Mouse (Mus musculus): ENCODE data around the gene Plbd1. TPM values are rescaled to one million over a fixed set of nuclear protein-coding genes. Genes with fewer than 3 reads are reported as not detected.
A peak's percentile ranks its signal among the peaks of the same experiment; 100 is the strongest.

Plbd1 gene
- polyA plus RNA-seq, 1 experiment from 2014 or later = 6.0 TPM

- no peak overlapping the region for H3K27ac ChIP-seq (ENCODE audit: poor library complexity, severe bottlenecking)
- no peak for ATAC-seq (ENCODE audit: insufficient number of reproducible peaks, low FRiP score)
- peaks cover 11% of the 10 kb centered on the region for H3K4me1 ChIP-seq (replicated peaks)
- no peaks in the 10 kb centered on the region for H3K9me3 ChIP-seq (replicated peaks)
- no peak overlapping the region for H3K4me2 ChIP-seq
- H3K27me3 ChIP-seq (replicated peaks) = 0 out of 2 replicates have a peak, but pooled peaks cover 5% of the 10 kb centered on the region
- H3K4me3 ChIP-seq = no peak overlapping the region
- WGBS = 85% methylated on average over 8 of the region's 8 CpGs
- H3K9ac ChIP-seq = no peak overlapping the region
- no peaks in the 10 kb centered on the region for H3K36me3 ChIP-seq
These were observed 11.1 kb downstream of the Plbd1 start for GRCm38 (mm10) chr6:136650664-136651063.

GRCm38 (mm10) chr6:136647455-136647861 is 14.3 kb downstream of the Plbd1 start:
- no peaks in the 10 kb centered on the region for H3K36me3 ChIP-seq
- H3K9ac ChIP-seq = no peak overlapping the region
- H3K27me3 ChIP-seq (replicated peaks) = no peaks in the 10 kb centered on the region
- peaks cover 9% of the 10 kb centered on the region; the same call in 1 of the 2 replicates for H3K9me3 ChIP-seq (replicated peaks)
- no peak overlapping the region for H3K27ac ChIP-seq (ENCODE audit: poor library complexity, severe bottlenecking)
- WGBS = 61% methylated on average over 10 of the region's 10 CpGs
- no peak for ATAC-seq (ENCODE audit: insufficient number of reproducible peaks, low FRiP score)
- H3K4me2 ChIP-seq = no peak overlapping the region
- no peak overlapping the region for H3K4me3 ChIP-seq
- H3K4me1 ChIP-seq (replicated peaks) = peaks cover 3% of the 10 kb centered on the region

GRCm38 (mm10) chr6:136646207-136646606 is 15.5 kb downstream of the Plbd1 start:
- no peak for ATAC-seq (ENCODE audit: insufficient number of reproducible peaks, low FRiP score)
- Histone ChIP-seq H3K9ac (no peak overlapping the region), H3K9me3 (replicated peaks) (peaks cover 9% of the 10 kb centered on the region; the same call in 1 of the 2 replicates), H3K27me3 (replicated peaks) (no peaks in the 10 kb centered on the region), H3K36me3 (no peaks in the 10 kb centered on the region), H3K4me3 (no peak overlapping the region), H3K27ac (ENCODE audit: poor library complexity, severe bottlenecking) (no peak overlapping the region), H3K4me2 (no peak overlapping the region), H3K4me1 (replicated peaks) (no peaks in the 10 kb centered on the region)
- 58% methylated on average over 6 of the region's 6 CpGs for WGBS

- H3K9me3 ChIP-seq (replicated peaks) = peaks cover 9% of the 10 kb centered on the region; the same call in 1 of the 2 replicates
- ATAC-seq (ENCODE audit: insufficient number of reproducible peaks, low FRiP score) = no peak
- H3K4me1 ChIP-seq (replicated peaks) = no peaks in the 10 kb centered on the region
- H3K9ac ChIP-seq = no peak overlapping the region
- H3K36me3 ChIP-seq = no peaks in the 10 kb centered on the region
- WGBS = 58% methylated on average over 9 of the region's 9 CpGs
- no peak overlapping the region for H3K4me2 ChIP-seq
- H3K27me3 ChIP-seq (replicated peaks) = no peaks in the 10 kb centered on the region
- H3K27ac ChIP-seq (ENCODE audit: poor library complexity, severe bottlenecking) = no peak overlapping the region
- no peak overlapping the region for H3K4me3 ChIP-seq
These were observed 16.0 kb downstream of the Plbd1 start for GRCm38 (mm10) chr6:136645754-136646153.

- Histone ChIP-seq H3K4me3 (no peak overlapping the region), H3K4me2 (no peak overlapping the region), H3K36me3 (no peaks in the 10 kb centered on the region), H3K9me3 (replicated peaks) (peaks cover 9% of the 10 kb centered on the region; the same call in 1 of the 2 replicates), H3K27me3 (replicated peaks) (no peaks in the 10 kb centered on the region), H3K4me1 (replicated peaks) (no peaks in the 10 kb centered on the region), H3K27ac (ENCODE audit: poor library complexity, severe bottlenecking) (no peak overlapping the region), H3K9ac (no peak overlapping the region)
- no peak for ATAC-seq (ENCODE audit: insufficient number of reproducible peaks, low FRiP score)
- WGBS = 88% methylated on average over 2 of the region's 2 CpGs
These were observed 17.6 kb downstream of the Plbd1 start for GRCm38 (mm10) chr6:136644171-136644570.

- Histone ChIP-seq H3K9me3 (replicated peaks) (no peaks in the 10 kb centered on the region), H3K4me3 (no peak overlapping the region), H3K27ac (ENCODE audit: poor library complexity, severe bottlenecking) (no peak overlapping the region), H3K36me3 (no peaks in the 10 kb centered on the region), H3K4me2 (no peak overlapping the region), H3K27me3 (replicated peaks) (no peaks in the 10 kb centered on the region), H3K4me1 (replicated peaks) (peaks cover 12% of the 10 kb centered on the region), H3K9ac (no peak overlapping the region)
- WGBS = 70% methylated on average over 3 of the region's 3 CpGs
- ATAC-seq (ENCODE audit: insufficient number of reproducible peaks, low FRiP score) = no peak
These were observed 26.7 kb downstream of the Plbd1 start for GRCm38 (mm10) chr6:136634982-136635381.

- H3K4me1 ChIP-seq (replicated peaks) = peaks cover 12% of the 10 kb centered on the region
- no peaks in the 10 kb centered on the region for H3K9me3 ChIP-seq (replicated peaks)
- no peaks in the 10 kb centered on the region for H3K36me3 ChIP-seq
- no peak overlapping the region for H3K9ac ChIP-seq
- peak overlapping the region; percentile 1; the same call in 1 of the 2 replicates for H3K4me2 ChIP-seq
- H3K27me3 ChIP-seq (replicated peaks) = no peaks in the 10 kb centered on the region
- no peak for ATAC-seq (ENCODE audit: insufficient number of reproducible peaks, low FRiP score)
- WGBS = 49% methylated on average over 6 of the region's 6 CpGs
- no peak overlapping the region for H3K4me3 ChIP-seq
- H3K27ac ChIP-seq (ENCODE audit: poor library complexity, severe bottlenecking) = no peak overlapping the region
These were observed 28.0 kb downstream of the Plbd1 start for GRCm38 (mm10) chr6:136633719-136634118.

- 80% methylated on average over 3 of the region's 3 CpGs for whole genome bisulfite sequencing
- H3K27ac ChIP-seq (ENCODE audit: poor library complexity, severe bottlenecking) = no peak overlapping the region
- no peak for ATAC-seq (ENCODE audit: insufficient number of reproducible peaks, low FRiP score)
- peaks cover 12% of the 10 kb centered on the region for H3K4me1 ChIP-seq (replicated peaks)
- H3K36me3 ChIP-seq = no peaks in the 10 kb centered on the region
- no peaks in the 10 kb centered on the region for H3K9me3 ChIP-seq (replicated peaks)
- no peaks in the 10 kb centered on the region for H3K27me3 ChIP-seq (replicated peaks)
- H3K4me3 ChIP-seq = no peak overlapping the region
- no peak overlapping the region for H3K4me2 ChIP-seq
- H3K9ac ChIP-seq = no peak overlapping the region
These were observed 28.6 kb downstream of the Plbd1 start for GRCm38 (mm10) chr6:136633154-136633553.

GRCm38 (mm10) chr6:136631945-136632534 is 29.7 kb downstream of the Plbd1 start:
- H3K9ac ChIP-seq = no peak overlapping the region
- WGBS = 72% methylated on average over 13 of the region's 13 CpGs
- no peak overlapping the region for H3K4me3 ChIP-seq
- no peak overlapping the region for H3K27ac ChIP-seq (ENCODE audit: poor library complexity, severe bottlenecking)
- no peaks in the 10 kb centered on the region for H3K27me3 ChIP-seq (replicated peaks)
- ATAC-seq (ENCODE audit: insufficient number of reproducible peaks, low FRiP score) = no peak
- peaks cover 12% of the 10 kb centered on the region for H3K4me1 ChIP-seq (replicated peaks)
- H3K9me3 ChIP-seq (replicated peaks) = no peaks in the 10 kb centered on the region
- H3K4me2 ChIP-seq = no peak overlapping the region
- no peaks in the 10 kb centered on the region for H3K36me3 ChIP-seq

- Histone ChIP-seq H3K4me2 (no peak overlapping the region), H3K27me3 (replicated peaks) (no peaks in the 10 kb centered on the region), H3K4me3 (no peak overlapping the region), H3K27ac (ENCODE audit: poor library complexity, severe bottlenecking) (no peak overlapping the region), H3K9ac (no peak overlapping the region), H3K4me1 (replicated peaks) (peaks cover 12% of the 10 kb centered on the region), H3K9me3 (replicated peaks) (no peaks in the 10 kb centered on the region), H3K36me3 (no peaks in the 10 kb centered on the region)
- 84% methylated on average over 8 of the region's 8 CpGs for WGBS
- ATAC-seq (ENCODE audit: insufficient number of reproducible peaks, low FRiP score) = no peak
These were observed 30.2 kb downstream of the Plbd1 start for GRCm38 (mm10) chr6:136631519-136631918.

- Histone ChIP-seq H3K27me3 (replicated peaks) (no peaks in the 10 kb centered on the region), H3K27ac (ENCODE audit: poor library complexity, severe bottlenecking) (no peak overlapping the region), H3K9ac (no peak overlapping the region), H3K4me3 (no peak overlapping the region), H3K36me3 (no peaks in the 10 kb centered on the region), H3K9me3 (replicated peaks) (no peaks in the 10 kb centered on the region), H3K4me1 (replicated peaks) (peaks cover 12% of the 10 kb centered on the region), H3K4me2 (no peak overlapping the region)
- no peak for ATAC-seq (ENCODE audit: insufficient number of reproducible peaks, low FRiP score)
- WGBS = 87% methylated on average over 5 of the region's 5 CpGs
These were observed 32.1 kb downstream of the Plbd1 start for GRCm38 (mm10) chr6:136629639-136630038.

- Histone ChIP-seq H3K9ac (no peak overlapping the region), H3K4me3 (no peak overlapping the region), H3K4me2 (no peak overlapping the region), H3K4me1 (replicated peaks) (no peaks in the 10 kb centered on the region), H3K27me3 (replicated peaks) (no peaks in the 10 kb centered on the region), H3K27ac (ENCODE audit: poor library complexity, severe bottlenecking) (no peak overlapping the region), H3K9me3 (replicated peaks) (no peaks in the 10 kb centered on the region), H3K36me3 (no peaks in the 10 kb centered on the region)
- no peak for ATAC-seq (ENCODE audit: insufficient number of reproducible peaks, low FRiP score)
- 87% methylated on average over 12 of the region's 12 CpGs for WGBS
These were observed 36.3 kb downstream of the Plbd1 start for GRCm38 (mm10) chr6:136625421-136625820.

All from heart, embryonic 12.5 days (tissue).